Mouse (Mus musculus): Measurements from ENCODE around the gene Csn1s2b.
"Not testable (repeated sequence)": the region's sequence is repeated elsewhere in the genome, so short reads cannot be mapped to it uniquely, and the experiment has no call there.

The Csn1s2b gene

DNA sequence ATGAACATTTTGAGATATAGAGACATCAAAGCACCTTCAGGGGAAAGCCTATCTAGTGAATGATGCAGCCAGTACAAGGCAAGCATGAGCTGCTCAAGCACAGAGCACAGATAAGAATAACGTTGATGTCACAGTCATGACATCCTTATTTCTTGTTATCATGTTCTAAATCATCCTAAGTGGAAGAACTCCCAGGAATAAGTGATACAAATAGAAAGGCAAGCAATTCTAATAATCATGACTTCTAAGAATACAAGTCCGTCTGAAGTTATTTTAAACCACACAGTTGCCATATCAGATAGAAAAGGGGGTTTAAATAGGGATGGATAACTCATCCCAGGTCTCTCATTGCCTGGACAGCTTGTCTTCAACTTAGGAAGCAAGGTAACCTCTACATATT lies at the start of gene Csn1s2b:
TSS of gene Csn1s2b (plus strand) at position 301 of the 400 bp plus-strand sequence.
- DNase-seq (ENCODE audit: low read depth, low spot score): no peak

GRCm38 (mm10) chr5:87764546-87764945 lies 43.3 kb upstream of the Csn1s2b start:
- no peak for DNase-seq (ENCODE audit: low read depth, low spot score)

DNA sequence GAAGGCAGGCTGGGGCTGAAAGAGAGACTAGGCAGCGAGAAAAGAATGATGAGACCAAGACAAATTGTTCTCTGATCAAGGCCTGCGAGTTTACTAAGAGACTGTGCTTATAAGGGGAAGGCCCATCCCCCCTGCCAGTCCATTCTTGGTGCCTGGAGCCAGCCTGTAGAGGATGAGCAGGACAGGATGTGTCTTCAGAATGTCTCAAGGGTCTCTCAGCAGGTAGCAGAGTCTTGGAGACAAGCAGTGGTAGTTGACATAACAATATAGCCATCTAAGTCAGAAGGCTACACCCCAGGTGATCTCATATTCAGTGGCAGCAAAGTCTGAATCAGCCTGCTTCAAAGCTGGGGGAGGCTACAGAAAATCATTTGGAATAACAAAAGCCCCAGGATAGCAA lies 35.7 kb upstream of the Csn1s2b start:
- not testable (repeated sequence) for DNase-seq (ENCODE audit: low read depth, low spot score)

DNA sequence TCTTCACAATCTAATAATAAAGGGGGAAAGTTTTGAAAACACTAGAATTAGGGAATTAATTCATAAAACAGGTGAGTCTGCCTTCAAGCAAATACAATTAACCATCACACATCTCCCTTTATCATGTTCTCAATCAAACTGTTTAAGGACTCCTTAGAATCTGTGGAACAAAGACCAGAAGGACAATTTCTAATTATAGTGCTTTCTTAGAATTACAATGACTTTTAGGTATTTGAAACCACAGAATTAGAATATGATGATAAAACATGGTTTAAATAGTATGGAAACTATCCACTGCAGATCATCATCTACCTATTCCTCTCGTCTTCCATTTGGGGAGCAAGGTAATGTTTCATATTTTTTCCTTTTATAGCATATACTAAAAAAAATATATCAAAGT lies 33.6 kb upstream of the Csn1s2b start, which contains the start of gene Csn1s2a:
TSS of gene Csn1s2a (plus strand) at position 301 of the 400 bp plus-strand sequence.
- no peak for DNase-seq (ENCODE audit: low read depth, low spot score)

DNA sequence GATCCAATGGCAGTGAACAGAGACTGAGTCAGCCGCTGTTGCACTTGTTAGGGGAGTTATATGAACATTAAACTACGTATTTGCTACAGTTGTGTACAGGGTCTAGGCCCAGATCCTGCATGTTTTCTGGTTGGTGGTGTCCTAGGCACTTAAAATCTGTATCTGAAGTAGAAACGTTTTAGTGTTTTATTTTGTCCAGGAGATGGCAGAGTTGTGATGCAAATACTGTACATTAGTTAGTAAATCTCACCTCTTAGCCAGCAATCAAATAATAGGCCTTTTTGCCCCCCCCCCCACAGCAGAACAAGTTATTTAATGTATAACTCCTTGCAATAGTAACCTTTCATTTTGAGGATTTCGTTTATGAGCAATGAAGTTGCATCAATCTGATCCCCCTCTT lies 25.2 kb upstream of the Csn1s2b start:
- DNase-seq (ENCODE audit: low read depth, low spot score): no peak

DNA sequence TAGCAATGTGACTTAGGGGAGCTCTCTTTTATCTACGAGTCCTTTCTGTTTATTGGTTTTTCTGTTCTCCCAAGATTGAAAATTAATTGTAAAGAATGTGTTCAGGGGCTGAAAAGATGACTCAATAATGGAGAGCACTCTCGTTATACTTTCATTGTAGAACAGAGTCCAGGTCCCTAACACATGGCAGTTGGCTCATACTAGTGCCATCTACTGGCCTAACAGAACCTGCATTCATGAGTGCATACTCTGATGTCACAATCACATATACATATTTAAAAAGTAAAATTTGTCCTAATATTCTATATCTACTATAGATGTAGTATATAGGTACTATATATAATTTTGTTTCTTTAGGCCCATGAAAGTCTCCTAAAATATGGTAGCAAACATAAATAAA lies 1.4 kb downstream of the Csn1s2b start:
- DNase-seq (ENCODE audit: low read depth, low spot score): no peak

GRCm38 (mm10) chr5:87825386-87825785 lies 17.5 kb downstream of the Csn1s2b start, which contains the start of gene Prr27:
Gene Prr27 (plus strand): TSS chr5:87825686.
- DNase-seq (ENCODE audit: low read depth, low spot score): no peak

DNA sequence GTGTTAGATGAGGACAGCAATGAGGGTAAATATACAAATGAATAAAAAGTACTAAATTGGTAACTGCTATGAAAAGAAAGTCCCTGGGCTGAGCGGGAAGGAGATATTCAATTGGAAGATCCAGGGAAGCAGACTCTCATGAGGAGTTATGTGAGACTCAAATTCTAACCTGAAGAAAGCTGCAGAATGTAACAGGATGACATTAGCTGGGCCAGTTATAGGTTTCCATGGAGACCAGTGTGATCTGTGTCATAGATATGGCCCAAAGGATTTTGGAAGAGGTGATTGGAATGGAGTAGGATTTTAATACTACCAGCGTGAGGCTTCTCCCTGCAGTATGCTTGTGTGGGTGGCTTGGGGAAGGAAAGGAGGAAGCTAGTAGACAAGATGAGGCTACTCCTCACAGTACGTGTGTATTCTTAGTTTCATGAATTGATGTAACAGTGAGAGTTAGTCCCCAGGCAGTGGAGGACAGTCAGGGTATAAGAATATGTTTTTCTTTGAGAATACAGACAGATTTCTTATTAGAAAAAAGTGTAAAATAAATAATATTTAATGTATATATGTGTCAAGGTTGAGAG lies 47.3 kb downstream of the Csn1s2b start:
- DNase-seq (ENCODE audit: low read depth, low spot score): no peak

- DNase-seq (ENCODE audit: low read depth, low spot score): no peak
These were observed 62.2 kb downstream of the Csn1s2b start for GRCm38 (mm10) chr5:87870084-87870483.

DNA sequence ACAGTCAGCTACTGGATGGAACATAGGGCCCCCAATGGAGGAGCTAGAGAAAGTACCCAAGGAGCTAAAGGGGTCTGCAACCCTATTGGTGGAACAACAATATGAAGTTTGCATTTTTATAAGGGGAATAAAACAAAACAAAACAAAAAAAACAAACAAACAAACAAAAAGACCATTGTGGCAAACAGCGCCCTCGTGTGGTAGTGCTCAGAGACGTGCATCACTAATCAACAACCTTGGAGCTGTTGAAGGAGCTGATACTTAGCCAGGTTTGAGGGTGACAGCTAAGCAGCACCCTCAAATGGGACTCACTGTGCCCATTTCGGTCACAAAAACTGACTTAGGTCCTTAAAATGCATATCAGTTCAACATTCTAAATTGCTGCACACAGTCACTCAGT lies 63.5 kb downstream of the Csn1s2b start:
- no peak for DNase-seq (ENCODE audit: low read depth, low spot score)

Data from forelimb bud, embryonic 11.5 days (tissue).